Mouse (Mus musculus): Measurements from ENCODE around the gene Epha2. TPM values are rescaled to one million over a fixed set of nuclear protein-coding genes. Genes with fewer than 3 reads are reported as not detected.
A peak's percentile ranks its signal among the peaks of the same experiment; 100 is the strongest.

The Epha2 gene
- polyA plus RNA-seq, 1 experiment from 2014 or later, result 59.1 TPM

DNA sequence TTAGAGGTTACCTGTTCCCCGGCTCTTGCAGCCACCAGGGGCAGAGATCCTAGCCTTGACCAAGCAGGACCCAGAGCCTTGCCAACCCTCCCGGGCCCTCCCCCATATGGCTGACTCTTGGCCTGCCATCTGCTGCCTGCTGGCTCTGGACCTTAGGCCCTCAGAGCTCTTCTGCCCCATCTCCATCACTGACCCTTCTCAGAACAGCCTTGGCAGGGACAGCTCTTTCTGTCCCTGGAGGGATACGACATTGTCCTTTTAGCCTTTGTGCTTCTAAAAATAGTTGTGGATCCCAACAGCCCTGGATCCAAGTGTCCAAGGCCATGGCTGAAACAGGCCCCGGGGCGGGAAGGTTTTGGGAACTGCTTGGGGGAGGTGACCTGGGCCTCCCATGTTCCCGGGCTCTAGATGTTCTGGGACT is 23.7 kb downstream of the Epha2 start:
- CTCF ChIA-PET, result no interaction called here
- H3K27me3 ChIP-seq, result no peaks in the 10 kb centered on the region
- no peak for TF ChIP-seq CTCF (IDR thresholded peaks at IDR 0.05)
- in situ Hi-C loops (cut with MboI; ENCODE audit: low pct_unique_long_range_greater_than_20kb), result no loop called here
- ATAC-seq (no peak), DNase-seq (ENCODE audit: low read depth, low spot score) (no peak)
- POLR2A ChIA-PET, result no interaction called here

GRCm38 (mm10) chr4:141325636-141326035 is 24.6 kb downstream of the Epha2 start:
- ChIA-PET POLR2A (interaction anchor here (0.7 kb wide), 1 partner anchor 186 kb away, joined by 3 read pairs; no protein-coding TSS in a partner anchor), CTCF (no interaction called here)
- no peak for ATAC-seq
- in situ Hi-C loops (cut with MboI; ENCODE audit: low pct_unique_long_range_greater_than_20kb), result no loop called here
- no peak for TF ChIP-seq CTCF (IDR thresholded peaks at IDR 0.05)
- DNase-seq (ENCODE audit: low read depth, low spot score), result no peak
- H3K27me3 ChIP-seq, result no peaks in the 10 kb centered on the region

GRCm38 (mm10) chr4:141327075-141327474 is 26.0 kb downstream of the Epha2 start:
- in situ Hi-C loops (cut with MboI; ENCODE audit: low pct_unique_long_range_greater_than_20kb), result no loop called here
- H3K27me3 ChIP-seq, result no peaks in the 10 kb centered on the region
- ATAC-seq, result no peak
- POLR2A ChIA-PET, result no interaction called here
- CTCF ChIA-PET, result no interaction called here
- TF ChIP-seq CTCF (IDR thresholded peaks at IDR 0.05), result no peak
- no peak for DNase-seq (ENCODE audit: low read depth, low spot score)

- in situ Hi-C loops (cut with MboI; ENCODE audit: low pct_unique_long_range_greater_than_20kb), result no loop called here
- ATAC-seq (no peak), DNase-seq (ENCODE audit: low read depth, low spot score) (no peak)
- TF ChIP-seq CTCF (IDR thresholded peaks at IDR 0.05), result no peak
- ChIA-PET POLR2A (no interaction called here), CTCF (no interaction called here)
- H3K27me3 ChIP-seq, result no peaks in the 10 kb centered on the region
Observed at GRCm38 (mm10) chr4:141328742-141329141, 27.7 kb downstream of the Epha2 start.

DNA sequence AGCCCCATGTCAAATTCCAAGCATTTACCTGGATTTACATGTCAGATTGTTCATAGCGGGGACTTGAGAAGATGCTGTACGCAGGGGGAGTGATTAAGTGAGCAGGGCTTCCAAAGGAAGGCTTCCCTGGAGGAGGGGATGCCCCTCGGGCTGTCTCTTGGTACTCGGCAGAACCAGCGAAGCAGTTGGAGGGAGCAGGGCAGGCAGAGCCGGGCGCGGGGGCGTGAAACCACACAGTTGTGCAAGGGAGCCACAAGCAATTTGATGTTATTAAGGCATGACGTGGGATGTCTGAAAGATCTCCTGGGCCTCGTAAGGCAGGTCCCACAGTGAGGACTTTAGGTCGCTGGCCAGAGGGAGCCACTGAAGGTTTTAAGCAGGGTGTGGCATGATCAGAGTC is 28.9 kb downstream of the Epha2 start:
- ATAC-seq (peak; percentile 92), DNase-seq (ENCODE audit: low read depth, low spot score) (no peak)
- in situ Hi-C loops (cut with MboI; ENCODE audit: low pct_unique_long_range_greater_than_20kb), result no loop called here
- H3K27me3 ChIP-seq, result no peaks in the 10 kb centered on the region
- no peak for TF ChIP-seq CTCF (IDR thresholded peaks at IDR 0.05)
- ChIA-PET POLR2A (no interaction called here), CTCF (no interaction called here)

DNA sequence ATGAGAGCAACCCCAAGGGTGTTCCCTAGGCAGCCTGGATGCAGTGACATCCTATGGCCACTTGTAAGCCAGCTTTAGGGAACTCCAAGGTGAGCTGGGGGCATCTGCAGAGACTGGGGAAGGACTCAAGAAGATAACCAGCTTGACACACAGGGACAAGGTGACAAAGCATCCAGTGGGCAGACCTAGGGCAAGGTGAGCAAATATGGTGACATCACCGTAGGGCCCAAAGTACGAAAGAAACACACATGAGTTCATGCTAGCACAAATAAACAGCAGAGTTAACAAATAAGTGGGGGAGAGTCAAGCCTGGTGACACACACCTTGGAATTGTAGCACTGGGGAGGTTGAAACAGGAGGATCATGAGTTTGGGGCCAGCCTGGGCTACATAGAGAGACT is 30.4 kb downstream of the Epha2 start:
- DNase-seq (ENCODE audit: low read depth, low spot score) (no peak), ATAC-seq (no peak)
- in situ Hi-C loops (cut with MboI; ENCODE audit: low pct_unique_long_range_greater_than_20kb), result no loop called here
- ChIA-PET CTCF (no interaction called here), POLR2A (no interaction called here)
- no peak for TF ChIP-seq CTCF (IDR thresholded peaks at IDR 0.05)
- H3K27me3 ChIP-seq, result no peaks in the 10 kb centered on the region

- CTCF ChIA-PET, result no interaction called here
- ATAC-seq, result no peak
- TF ChIP-seq CTCF (IDR thresholded peaks at IDR 0.05), result no peak
- DNase-seq (ENCODE audit: low read depth, low spot score), result no peak
- POLR2A ChIA-PET, result no interaction called here
- H3K27me3 ChIP-seq, result no peaks in the 10 kb centered on the region
- in situ Hi-C loops (cut with MboI; ENCODE audit: low pct_unique_long_range_greater_than_20kb), result no loop called here
Observed at GRCm38 (mm10) chr4:141332258-141332657, 31.2 kb downstream of the Epha2 start.

- POLR2A ChIA-PET, result interaction anchor here (0.7 kb wide), 1 partner anchor 25 kb away, joined by 3 read pairs; no protein-coding TSS in a partner anchor
- ATAC-seq, result no peak
Observed at GRCm38 (mm10) chr4:141334695-141335094, 33.7 kb downstream of the Epha2 start.

DNA sequence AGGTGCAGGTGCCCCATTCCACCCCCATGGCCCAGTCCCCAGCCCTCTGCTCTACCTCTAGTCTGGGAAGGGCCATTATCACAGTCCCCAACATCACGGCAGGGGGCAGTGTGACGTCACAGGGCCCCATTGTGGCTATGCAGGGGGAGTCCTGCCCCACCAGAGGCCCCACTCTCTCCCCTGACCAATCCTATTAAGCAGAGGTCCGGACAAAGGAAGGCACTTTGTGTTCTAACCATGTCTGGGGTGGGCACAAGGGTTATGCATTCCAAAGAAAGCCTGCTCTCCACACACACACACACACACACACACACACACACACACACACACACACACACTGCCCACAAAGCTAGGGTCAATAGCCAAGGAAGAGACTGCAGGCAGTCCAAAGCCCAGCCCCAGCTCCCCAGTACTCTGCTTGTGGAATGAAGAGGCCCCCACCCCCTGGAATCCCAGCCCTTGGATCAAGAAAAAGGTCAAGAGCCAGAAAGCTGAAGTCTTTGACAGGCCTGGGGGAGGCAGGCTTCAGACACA is 34.3 kb downstream of the Epha2 start:
- POLR2A ChIA-PET, result no interaction called here
- no peak for TF ChIP-seq CTCF (IDR thresholded peaks at IDR 0.05)
- ATAC-seq (no peak), DNase-seq (ENCODE audit: low read depth, low spot score) (no peak)
- in situ Hi-C loops (cut with MboI; ENCODE audit: low pct_unique_long_range_greater_than_20kb), result no loop called here
- CTCF ChIA-PET, result interaction anchor here (1.3 kb wide), 1 partner anchor 61 kb away, joined by 3 read pairs; no protein-coding TSS in a partner anchor
- no peaks in the 10 kb centered on the region for H3K27me3 ChIP-seq

More at GRCm38 (mm10) chr4:141334695-141335094, 33.7 kb downstream of the Epha2 start:
- CTCF ChIA-PET, result interaction anchor here (1.3 kb wide), 1 partner anchor 61 kb away, joined by 3 read pairs; no protein-coding TSS in a partner anchor
- in situ Hi-C loops (cut with MboI; ENCODE audit: low pct_unique_long_range_greater_than_20kb), result no loop called here
- no peaks in the 10 kb centered on the region for H3K27me3 ChIP-seq
- no peak for TF ChIP-seq CTCF (IDR thresholded peaks at IDR 0.05)
- no peak for DNase-seq (ENCODE audit: low read depth, low spot score)

GRCm38 (mm10) chr4:141336196-141336595 is 35.2 kb downstream of the Epha2 start:
- CTCF ChIA-PET, result interaction anchor here (1.1 kb wide), 1 partner anchor 26 kb away, joined by 3 read pairs; no protein-coding TSS in a partner anchor
- no peak for TF ChIP-seq CTCF (IDR thresholded peaks at IDR 0.05)
- in situ Hi-C loops (cut with MboI; ENCODE audit: low pct_unique_long_range_greater_than_20kb), result no loop called here
- H3K27me3 ChIP-seq, result no peaks in the 10 kb centered on the region
- POLR2A ChIA-PET, result interaction anchor here (0.7 kb wide), 1 partner anchor 34 kb away, joined by 3 read pairs; no protein-coding TSS in a partner anchor
- DNase-seq (ENCODE audit: low read depth, low spot score) (no peak), ATAC-seq (no peak)

DNA sequence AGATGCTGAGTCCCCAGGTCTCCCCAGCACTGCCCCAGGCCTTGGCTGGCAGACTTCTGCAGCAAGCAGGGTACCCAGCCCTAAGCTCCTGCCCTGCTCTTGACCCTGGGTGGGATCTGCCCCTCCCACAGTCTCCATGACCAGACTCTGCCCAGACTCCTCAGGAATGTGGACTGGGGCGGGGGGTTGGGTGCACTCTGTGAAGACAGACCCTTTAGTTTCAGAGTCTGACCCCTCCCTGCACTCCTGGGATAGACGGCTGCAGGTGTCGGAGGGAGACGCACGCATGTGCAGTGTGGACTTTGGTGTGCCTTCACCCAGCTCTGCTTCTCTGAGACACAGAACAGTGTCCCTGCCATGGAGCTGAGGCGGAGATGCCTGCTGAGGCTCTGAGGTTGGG is 36.9 kb downstream of the Epha2 start:
- H3K27me3 ChIP-seq, result no peaks in the 10 kb centered on the region
- ATAC-seq (no peak), DNase-seq (ENCODE audit: low read depth, low spot score) (no peak)
- in situ Hi-C loops (cut with MboI; ENCODE audit: low pct_unique_long_range_greater_than_20kb), result no loop called here
- CTCF ChIA-PET, result interaction anchor here (1.2 to 1.7 kb wide), 2 partner anchors 23 to 65 kb away, joined by 3 to 6 read pairs; no protein-coding TSS in a partner anchor
- POLR2A ChIA-PET, result no interaction called here
- TF ChIP-seq CTCF (IDR thresholded peaks at IDR 0.05), result no peak

DNA sequence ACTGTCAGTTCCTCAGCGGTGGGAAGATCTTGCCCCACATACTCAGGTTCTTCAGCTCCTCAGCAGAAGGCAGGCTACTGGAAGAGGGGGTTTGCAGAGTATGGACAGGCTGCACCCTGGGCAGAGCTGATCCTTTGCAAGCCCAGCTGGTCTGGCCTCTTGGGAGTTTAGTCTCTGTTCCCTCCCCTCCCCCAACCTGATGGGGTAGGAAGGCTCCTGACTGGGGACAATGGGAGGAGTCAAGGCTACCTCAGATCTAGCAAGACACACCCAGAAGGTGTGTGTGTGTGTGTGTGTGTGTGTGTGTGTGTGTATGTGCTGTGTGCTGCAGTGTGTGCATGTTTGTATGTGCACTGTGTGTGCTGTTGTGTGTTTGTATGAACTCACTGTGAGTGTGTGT is 37.8 kb downstream of the Epha2 start:
- in situ Hi-C loops (cut with MboI; ENCODE audit: low pct_unique_long_range_greater_than_20kb), result no loop called here
- DNase-seq (ENCODE audit: low read depth, low spot score) (no peak), ATAC-seq (no peak)
- TF ChIP-seq CTCF (IDR thresholded peaks at IDR 0.05), result no peak
- ChIA-PET POLR2A (no interaction called here), CTCF (interaction anchor here (1.7 kb wide), 1 partner anchor 22 kb away, joined by 6 read pairs; no protein-coding TSS in a partner anchor)
- no peaks in the 10 kb centered on the region for H3K27me3 ChIP-seq
